Mouse (Mus musculus) thymus, adult 2 months (tissue): ENCODE measurements around the gene Srsf4.

Source experiments
- CTCF ChIP-seq: fragments of 200-500 bp; IDR thresholded peaks from 2 replicates; pipeline ENCODE4 v1.5.1; 2012; ENCODE audit warnings: mild to moderate bottlenecking, control low read depth, low read length, moderate library complexity, borderline replicate concordance; ENCODE audit not compliant: control insufficient read depth, poor library complexity, insufficient read depth; ENCODE audit errors: extremely low read depth
- POLR2A ChIP-seq: fragments of 200-500 bp; IDR thresholded peaks from 2 replicates; pipeline ENCODE4 v1.6.1; 2012; ENCODE audit warnings: mild to moderate bottlenecking, low read length, control low read depth, moderate library complexity; ENCODE audit not compliant: control insufficient read depth, poor library complexity, insufficient read depth; ENCODE audit errors: extremely low read depth

DNA sequence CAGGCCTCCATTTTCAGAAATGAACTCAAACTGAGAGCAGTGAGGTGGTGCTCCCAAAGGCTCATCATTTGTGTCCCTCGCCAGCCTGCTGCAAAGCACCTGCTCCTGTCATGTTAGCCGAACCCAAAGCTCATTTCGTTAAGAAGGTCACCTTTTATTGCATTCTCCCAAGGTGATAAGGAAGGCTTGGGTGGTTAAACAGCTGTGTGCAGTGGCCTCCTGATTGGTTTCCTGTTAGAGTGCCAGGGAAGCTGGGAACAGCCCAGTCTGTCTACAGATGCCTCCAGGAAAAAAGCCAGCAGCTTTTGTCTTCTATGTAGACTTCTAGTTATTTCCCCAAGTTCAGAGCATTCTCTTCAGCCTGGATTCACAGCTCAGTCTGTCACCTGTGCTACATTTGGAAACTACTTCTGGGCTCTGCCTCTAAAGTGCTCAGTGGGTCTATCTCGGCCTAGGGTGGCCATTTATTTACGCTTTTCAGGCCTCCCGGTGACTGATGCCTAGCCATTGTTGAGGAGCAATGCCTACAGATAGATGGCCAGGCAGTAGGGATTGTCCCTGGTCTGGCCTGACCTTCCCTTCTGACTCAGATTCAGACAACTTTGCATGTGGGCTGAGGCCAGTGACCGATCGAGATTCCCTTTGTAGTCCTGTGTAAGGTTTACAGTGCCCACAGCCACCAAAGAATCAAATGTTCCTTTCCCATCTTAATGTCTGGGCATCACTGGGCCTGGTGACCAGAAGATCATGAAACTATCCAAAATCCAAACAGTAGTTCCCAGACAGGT is 27.2 kb upstream of the Srsf4 start:
- TF ChIP-seq POLR2A = no peak
- TF ChIP-seq CTCF = no peak
